Mouse (Mus musculus) hindbrain, embryonic 15.5 days (tissue): ENCODE measurements around the gene Msi2. TPM values are rescaled to one million over a fixed set of nuclear protein-coding genes. Genes with fewer than 3 reads are reported as not detected.

Experiments
- ATAC-seq: fragments of 200-750 bp; cut with Nextera tagmentation; 2 replicates; pipeline ENCODE4 v1.8.0; 2017; ENCODE audit warnings: low read depth, moderate number of reproducible peaks, moderate TSS enrichment; ENCODE audit not compliant: low FRiP score
- H3K27ac ChIP-seq: fragments of 300-500 bp; sonication (generic); replicated peaks from 2 replicates; pipeline ENCODE4 v1.5.1; 2015; ENCODE audit warnings: mild to moderate bottlenecking, inconsistent platforms
- H3K27me3 ChIP-seq: fragments of 300-500 bp; sonication (generic); 2 replicates; pipeline ENCODE4 v1.6.1; 2015; ENCODE audit warnings: control low read depth, inconsistent platforms
- H3K36me3 ChIP-seq: fragments of 300-500 bp; sonication (generic); 2 replicates; pipeline ENCODE4 v1.6.1; 2015; ENCODE audit warnings: control low read depth, inconsistent platforms
- H3K4me1 ChIP-seq: fragments of 300-500 bp; sonication (generic); replicated peaks from 2 replicates; pipeline ENCODE4 v1.6.1; 2015; ENCODE audit warnings: control low read depth, inconsistent platforms
- H3K4me2 ChIP-seq: fragments of 300-500 bp; sonication (generic); 2 replicates; pipeline ENCODE4 v1.6.1; 2015; ENCODE audit warnings: moderate library complexity, mild to moderate bottlenecking, inconsistent platforms
- H3K4me3 ChIP-seq: fragments of 300-500 bp; sonication (generic); 2 replicates; pipeline ENCODE4 v1.5.1; 2015; ENCODE audit warnings: mild to moderate bottlenecking, inconsistent platforms
- H3K9ac ChIP-seq: fragments of 300-500 bp; sonication (generic); 2 replicates; pipeline ENCODE4 v1.6.1; 2015; ENCODE audit warnings: inconsistent platforms
- H3K9me3 ChIP-seq: fragments of 300-500 bp; sonication (generic); 2 replicates; pipeline ENCODE4 v1.6.1; 2016; ENCODE audit warnings: control low read depth, inconsistent platforms
- WGBS: fragments of 180-500 bp; shearing (Covaris S2); methylation state at CpG from one replicate; pipeline ENCODE4 v1.1.7; 2015; 5-methylcytosine and 5-hydroxymethylcytosine counted together
- polyA plus RNA-seq: library from polyadenylated mRNA; unstranded; fragments of >200 nt; fragmentation: Nextera tagmentation; extraction: Ambion mirVana; gene quantifications from 2 replicates; pipeline ENCODE4 v1.2.1, GENCODE M21; 2015

Msi2 gene
- polyA plus RNA-seq, 1 experiment from 2014 or later, result 35.9 TPM

GRCm38 (mm10) chr11:88669106-88669505 is 49.2 kb downstream of the Msi2 start:
- WGBS, result 86% methylated on average over 7 of the region's 7 CpGs

GRCm38 (mm10) chr11:88668345-88668744 is 50.0 kb downstream of the Msi2 start:
- H3K9me3 ChIP-seq, result no peaks in the 10 kb centered on the region
- no peak overlapping the region for H3K4me3 ChIP-seq
- peaks cover 8% of the 10 kb centered on the region for H3K36me3 ChIP-seq
- no peaks in the 10 kb centered on the region for H3K27me3 ChIP-seq
- WGBS, result 93% methylated on average over 14 of the region's 14 CpGs
- H3K27ac ChIP-seq, result no peak overlapping the region
- H3K4me2 ChIP-seq, result no peak overlapping the region
- no peak for ATAC-seq
- peaks cover 44% of the 10 kb centered on the region for H3K4me1 ChIP-seq
- no peak overlapping the region for H3K9ac ChIP-seq

More at GRCm38 (mm10) chr11:88669106-88669505, 49.2 kb downstream of the Msi2 start:
- no peaks in the 10 kb centered on the region for H3K9me3 ChIP-seq
- ATAC-seq, result no peak
- no peaks in the 10 kb centered on the region for H3K27me3 ChIP-seq
- no peak overlapping the region for H3K4me3 ChIP-seq
- peaks cover 15% of the 10 kb centered on the region for H3K36me3 ChIP-seq
- H3K4me2 ChIP-seq, result no peak overlapping the region
- no peak overlapping the region for H3K27ac ChIP-seq
- H3K9ac ChIP-seq, result no peak overlapping the region
- H3K4me1 ChIP-seq, result peaks cover 44% of the 10 kb centered on the region

GRCm38 (mm10) chr11:88665799-88666198 is 52.5 kb downstream of the Msi2 start:
- peak overlapping the region; percentile 62 for H3K27ac ChIP-seq
- H3K4me1 ChIP-seq, result peaks cover 52% of the 10 kb centered on the region
- 69% methylated on average over 15 of the region's 15 CpGs for WGBS
- no peak for ATAC-seq
- no peak overlapping the region for H3K9ac ChIP-seq
- H3K4me3 ChIP-seq, result no peak overlapping the region
- no peaks in the 10 kb centered on the region for H3K36me3 ChIP-seq
- H3K4me2 ChIP-seq, result no peak overlapping the region
- no peaks in the 10 kb centered on the region for H3K9me3 ChIP-seq
- no peaks in the 10 kb centered on the region for H3K27me3 ChIP-seq

GRCm38 (mm10) chr11:88661444-88662180 is 56.7 kb downstream of the Msi2 start:
- Histone ChIP-seq H3K4me2 (no peak overlapping the region), H3K9ac (no peak overlapping the region), H3K36me3 (no peaks in the 10 kb centered on the region), H3K27me3 (no peaks in the 10 kb centered on the region), H3K4me1 (peaks cover 41% of the 10 kb centered on the region), H3K9me3 (no peaks in the 10 kb centered on the region), H3K4me3 (no peak overlapping the region), H3K27ac (no peak overlapping the region; the same call in 1 of the 2 replicates)
- WGBS, result 84% methylated on average over 11 of the region's 11 CpGs
- ATAC-seq, result no peak

GRCm38 (mm10) chr11:88660404-88660803 is 57.9 kb downstream of the Msi2 start:
- WGBS, result 80% methylated on average over 9 of the region's 9 CpGs
- Histone ChIP-seq H3K27me3 (no peaks in the 10 kb centered on the region), H3K36me3 (no peaks in the 10 kb centered on the region), H3K9ac (no peak overlapping the region), H3K27ac (no peak overlapping the region), H3K4me1 (peaks cover 29% of the 10 kb centered on the region), H3K4me2 (no peak overlapping the region), H3K9me3 (no peaks in the 10 kb centered on the region), H3K4me3 (no peak overlapping the region)
- no peak for ATAC-seq

GRCm38 (mm10) chr11:88658926-88659325 is 59.4 kb downstream of the Msi2 start:
- Histone ChIP-seq H3K36me3 (no peaks in the 10 kb centered on the region), H3K9me3 (no peaks in the 10 kb centered on the region), H3K27me3 (no peaks in the 10 kb centered on the region), H3K4me3 (no peak overlapping the region), H3K9ac (no peak overlapping the region), H3K4me1 (peaks cover 22% of the 10 kb centered on the region; the same call in 1 of the 2 replicates), H3K27ac (no peak overlapping the region), H3K4me2 (no peak overlapping the region)
- 93% methylated on average over 5 of the region's 5 CpGs for WGBS
- no peak for ATAC-seq

GRCm38 (mm10) chr11:88655786-88656185 is 62.5 kb downstream of the Msi2 start:
- Histone ChIP-seq H3K9ac (no peak overlapping the region), H3K36me3 (no peaks in the 10 kb centered on the region), H3K4me1 (peaks cover 34% of the 10 kb centered on the region), H3K9me3 (no peaks in the 10 kb centered on the region), H3K4me2 (no peak overlapping the region), H3K27me3 (no peaks in the 10 kb centered on the region), H3K27ac (no peak overlapping the region), H3K4me3 (no peak overlapping the region)
- WGBS, result 76% methylated on average over 8 of the region's 8 CpGs
- no peak for ATAC-seq

GRCm38 (mm10) chr11:88655214-88655566 is 63.1 kb downstream of the Msi2 start:
- WGBS, result 88% methylated on average over 3 of the region's 3 CpGs
- no peaks in the 10 kb centered on the region for H3K9me3 ChIP-seq
- H3K4me2 ChIP-seq, result no peak overlapping the region
- no peaks in the 10 kb centered on the region for H3K36me3 ChIP-seq
- H3K9ac ChIP-seq, result no peak overlapping the region
- H3K4me1 ChIP-seq, result peaks cover 36% of the 10 kb centered on the region
- H3K27ac ChIP-seq, result no peak overlapping the region
- H3K27me3 ChIP-seq, result no peaks in the 10 kb centered on the region
- no peak overlapping the region for H3K4me3 ChIP-seq
- ATAC-seq, result no peak

- WGBS, result 78% methylated on average over 18 of the region's 18 CpGs
- Histone ChIP-seq H3K9me3 (no peaks in the 10 kb centered on the region), H3K4me3 (no peak overlapping the region), H3K4me1 (peaks cover 39% of the 10 kb centered on the region), H3K4me2 (no peak overlapping the region), H3K27me3 (no peaks in the 10 kb centered on the region), H3K27ac (no peak overlapping the region), H3K9ac (no peak overlapping the region), H3K36me3 (no peaks in the 10 kb centered on the region)
- no peak for ATAC-seq
Measured at GRCm38 (mm10) chr11:88654391-88655213, 63.7 kb downstream of the Msi2 start.

GRCm38 (mm10) chr11:88650275-88650674 is 68.0 kb downstream of the Msi2 start:
- no peak overlapping the region for H3K4me3 ChIP-seq
- H3K4me1 ChIP-seq, result peaks cover 81% of the 10 kb centered on the region
- H3K36me3 ChIP-seq, result no peaks in the 10 kb centered on the region
- no peak overlapping the region for H3K9ac ChIP-seq
- no peaks in the 10 kb centered on the region for H3K27me3 ChIP-seq
- 32% methylated on average over 4 of the region's 4 CpGs for WGBS
- H3K27ac ChIP-seq, result peak overlapping the region; percentile 75
- no peaks in the 10 kb centered on the region for H3K9me3 ChIP-seq
- ATAC-seq, result peak; percentile 78
- no peak overlapping the region for H3K4me2 ChIP-seq

GRCm38 (mm10) chr11:88649009-88649408 is 69.3 kb downstream of the Msi2 start:
- Histone ChIP-seq H3K9me3 (no peaks in the 10 kb centered on the region), H3K4me3 (no peak overlapping the region), H3K27me3 (no peaks in the 10 kb centered on the region), H3K4me1 (peaks cover 89% of the 10 kb centered on the region), H3K4me2 (no peak overlapping the region), H3K36me3 (no peaks in the 10 kb centered on the region), H3K9ac (no peak overlapping the region), H3K27ac (peak overlapping the region; percentile 72)
- WGBS, result 55% methylated on average over 2 of the region's 2 CpGs
- ATAC-seq, result no peak

GRCm38 (mm10) chr11:88648407-88648806 is 69.9 kb downstream of the Msi2 start:
- no peaks in the 10 kb centered on the region for H3K9me3 ChIP-seq
- H3K4me1 ChIP-seq, result peaks cover 85% of the 10 kb centered on the region
- H3K4me3 ChIP-seq, result no peak overlapping the region
- H3K36me3 ChIP-seq, result no peaks in the 10 kb centered on the region
- H3K9ac ChIP-seq, result no peak overlapping the region
- 30% methylated on average over 5 of the region's 5 CpGs for WGBS
- ATAC-seq, result no peak
- no peak overlapping the region for H3K4me2 ChIP-seq
- peak overlapping the region; percentile 72 for H3K27ac ChIP-seq
- H3K27me3 ChIP-seq, result no peaks in the 10 kb centered on the region
